Mouse (Mus musculus): Measurements from ENCODE around the gene Ttll9.

GRCm38 (mm10) chr2:152942898-152943515 lies 19.3 kb upstream of the Ttll9 start:
- TF ChIP-seq EP300 (IDR thresholded peaks at IDR 0.05; ENCODE audit: insufficient read depth, low read depth, low read length) (no peak), CTCF (IDR thresholded peaks at IDR 0.05) (no peak)
